Mouse (Mus musculus) embryonic fibroblast, embryonic 13.5 days (primary cell): ENCODE results near the gene Zfp940.

Source experiments
- CTCF ChIP-seq: IDR thresholded peaks from 2 replicates; pipeline ENCODE4 v1.5.1; 2011; ENCODE audit warnings: mild to moderate bottlenecking, control low read depth, low read length, moderate library complexity, borderline replicate concordance; ENCODE audit not compliant: insufficient read depth
- POLR2A ChIP-seq: IDR thresholded peaks from 2 replicates; pipeline ENCODE4 v1.6.1; 2011; ENCODE audit warnings: low read depth, mild to moderate bottlenecking, control low read depth, low read length, moderate library complexity

DNA sequence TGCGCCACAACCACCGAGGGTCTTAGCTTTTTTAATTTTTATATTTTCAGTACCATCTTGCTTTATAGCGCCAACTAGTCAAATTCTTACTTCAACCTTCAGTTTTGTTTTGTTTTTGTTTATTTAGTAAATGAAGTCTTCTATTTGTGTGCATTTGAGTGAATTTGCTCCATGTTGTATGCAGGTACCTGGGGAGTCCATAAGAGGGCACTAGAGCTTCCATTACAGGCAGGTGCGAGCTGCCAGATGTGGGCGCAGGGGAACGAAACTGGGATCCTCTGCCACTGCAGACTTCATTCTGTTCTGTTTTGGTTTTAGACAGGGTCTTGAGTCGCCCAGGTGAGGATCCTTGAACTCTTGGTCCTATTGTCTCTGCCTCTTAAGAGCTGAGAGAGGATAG is 8.2 kb upstream of the Zfp940 start:
- TF ChIP-seq POLR2A, result no peak
- TF ChIP-seq CTCF, result no peak
